ENCODE assay signal across 8 mouse cellular contexts in genomic region chr19:32211293-32211585, GRCm38 (mm10).
A peak's percentile ranks its signal among the peaks of the same experiment; 100 is the strongest.
DNase-seq lines count a peak whose midpoint lies in the region; ATAC-seq and TF ChIP-seq lines count a peak whose summit lies in the region.

No protein-coding gene starts in this region.

- no peaks in the 10 kb centered on the region for H3K9me3 ChIP-seq in heart, postnatal 0 days (replicated peaks; ENCODE audit: control insufficient read depth, low read length)
- no peaks in the 10 kb centered on the region for H3K9me3 ChIP-seq in ES-E14 (ENCODE audit: control insufficient read depth, insufficient read depth, low read depth, low read length)
- H3K9me3 ChIP-seq in forebrain, embryonic 14.5 days (replicated peaks; ENCODE audit: control insufficient read depth, low read length) = no peaks in the 10 kb centered on the region
- H3K9me3 ChIP-seq in liver, embryonic 16.5 days (replicated peaks; ENCODE audit: control insufficient read depth, low read length) = no peaks in the 10 kb centered on the region

- no peak for TF ChIP-seq EP300 in heart, postnatal 0 days (IDR thresholded peaks at IDR 0.05; ENCODE audit: low read depth)

- peak overlapping the region; percentile 65 for H3K4me2 ChIP-seq in heart, postnatal 0 days (ENCODE audit: low read depth, low read length)
- peak overlapping the region; percentile 48 for H3K4me2 ChIP-seq in forebrain, embryonic 14.5 days (ENCODE audit: low read length)
- peak overlapping the region; percentile 97 for H3K4me2 ChIP-seq in liver, embryonic 16.5 days (ENCODE audit: low read depth, low read length)

- H3K27ac ChIP-seq in heart, postnatal 0 days (ENCODE audit: low read depth) = peak overlapping the region; percentile 91
- H3K27ac ChIP-seq in ES-E14 (ENCODE audit: insufficient read depth, low read depth, low read length, poor library complexity, severe bottlenecking) = peak overlapping the region; percentile 34
- H3K27ac ChIP-seq in forebrain, embryonic 14.5 days (ENCODE audit: low read depth, low read length) = no peak overlapping the region
- peak overlapping the region; percentile 83 for H3K27ac ChIP-seq in liver, embryonic 16.5 days (ENCODE audit: low read length)

- no peak for TF ChIP-seq CTCF in heart, postnatal 0 days (IDR thresholded peaks at IDR 0.05; ENCODE audit: low read depth)

- in situ Hi-C loops in ES-E14 (cut with MboI; ENCODE audit: low sequenced_read_pairs in 2 of 2, unreplicated experiment in 2 of 2) = no loop called here

- peak overlapping the region; percentile 81; the same call in 1 of the 2 replicates for H3K9ac ChIP-seq in heart, postnatal 0 days (replicated peaks; ENCODE audit: low read depth, low read length)
- H3K9ac ChIP-seq in ES-E14 (ENCODE audit: insufficient read depth, low read depth, low read length, poor library complexity, severe bottlenecking) = peak overlapping the region; percentile 27
- no peak overlapping the region for H3K9ac ChIP-seq in forebrain, embryonic 14.5 days (ENCODE audit: low read length)
- peak overlapping the region; percentile 76 for H3K9ac ChIP-seq in liver, embryonic 16.5 days (ENCODE audit: low read depth, low read length)

- no peaks in the 10 kb centered on the region for H3K27me3 ChIP-seq in heart, postnatal 0 days (ENCODE audit: control insufficient read depth, insufficient read depth, low read length)
- H3K27me3 ChIP-seq in forebrain, embryonic 14.5 days (replicated peaks; ENCODE audit: control insufficient read depth, insufficient read depth, low read length) = no peaks in the 10 kb centered on the region
- no peaks in the 10 kb centered on the region for H3K27me3 ChIP-seq in liver, embryonic 16.5 days (ENCODE audit: control insufficient read depth, insufficient read depth, low read depth, low read length)

- H3K36me3 ChIP-seq in heart, postnatal 0 days (replicated peaks; ENCODE audit: control insufficient read depth, insufficient read depth, low read length) = no peaks in the 10 kb centered on the region
- no peaks in the 10 kb centered on the region for H3K36me3 ChIP-seq in ES-E14 (ENCODE audit: control insufficient read depth, insufficient read depth, low read length, poor library complexity, severe bottlenecking)
- H3K36me3 ChIP-seq in forebrain, embryonic 14.5 days (ENCODE audit: control insufficient read depth, insufficient read depth, low read length) = no peaks in the 10 kb centered on the region
- no peaks in the 10 kb centered on the region for H3K36me3 ChIP-seq in liver, embryonic 16.5 days (ENCODE audit: control insufficient read depth, insufficient read depth)

- H3K4me1 ChIP-seq in heart, postnatal 0 days (ENCODE audit: control insufficient read depth, insufficient read depth) = peaks cover 23% of the 10 kb centered on the region
- H3K4me1 ChIP-seq in ES-E14 (ENCODE audit: control insufficient read depth in 2 of 2, insufficient read depth in 2 of 2, low read length in 2 of 2, poor library complexity in 1 of 2) = peaks cover 0 to 2% of the 10 kb centered on the region in 2 experiments; a peak in 1 of 4 replicates
- H3K4me1 ChIP-seq in forebrain, embryonic 14.5 days (ENCODE audit: control insufficient read depth, insufficient read depth, low read length) = peaks cover 5% of the 10 kb centered on the region; the same call in 1 of the 2 replicates
- peaks cover 26% of the 10 kb centered on the region for H3K4me1 ChIP-seq in liver, embryonic 16.5 days (ENCODE audit: control insufficient read depth, low read depth, low read length)

- peak; percentile 10; the same call in 1 of the 2 replicates for ATAC-seq in heart, postnatal 0 days (ENCODE audit: insufficient read depth, low read depth)
- no peak for ATAC-seq in forebrain, embryonic 14.5 days
- ATAC-seq in liver, embryonic 16.5 days (ENCODE audit: low read depth) = peak; percentile 17; the same call in 1 of the 2 replicates
- no peak for ATAC-seq in activated CD4-positive, CD25-positive, alpha-beta regulatory T cell, adult 4 months

- peak overlapping the region; percentile 57 for H3K4me3 ChIP-seq in heart, postnatal 0 days (ENCODE audit: low read depth, low read length)
- peak overlapping the region in 1 of 2 experiments; percentile 80; a peak in 3 of 4 replicates for H3K4me3 ChIP-seq in ES-E14 (ENCODE audit: insufficient read depth in 1 of 2, low read depth in 1 of 2, low read length in 2 of 2, poor library complexity in 1 of 2, severe bottlenecking in 1 of 2)
- H3K4me3 ChIP-seq in forebrain, embryonic 14.5 days (ENCODE audit: low read depth, low read length) = 0 out of 2 replicates have a peak overlapping the region, but pooled peaks have one; percentile 10
- peak overlapping the region; percentile 70 for H3K4me3 ChIP-seq in liver, embryonic 16.5 days (ENCODE audit: low read depth, low read length)

- no peak for DNase-seq in heart, postnatal 0 days (ENCODE audit: low spot score)
- no peak for DNase-seq in heart, adult 11 months
- no peak for DNase-seq in ES-E14 (ENCODE audit: low read depth, low spot score)
- no peak for DNase-seq in forebrain, embryonic 14.5 days (ENCODE audit: low spot score)
- DNase-seq in layer of hippocampus, adult 18-20 months (ENCODE audit: low spot score in 2 of 2) = no peak
- no peak for DNase-seq in spleen, adult 18-20 months

TF ChIP-seq in ES-E14, 5 proteins besides CTCF, POLR2A, EP300 and RAD21:
- TF ChIP-seq ZC3H11A (IDR thresholded peaks at IDR 0.05; ENCODE audit: borderline replicate concordance, low read depth, low read length) (no peak), CHD2 (IDR thresholded peaks at IDR 0.05; ENCODE audit: low read depth, low read length) (no peak), MAFK (IDR thresholded peaks at IDR 0.05; ENCODE audit: insufficient read depth, low read depth, low read length) (no peak), ZNF384 (IDR thresholded peaks at IDR 0.05; ENCODE audit: low read depth, low read length) (no peak), HCFC1 (IDR thresholded peaks at IDR 0.05; ENCODE audit: borderline replicate concordance, insufficient read depth, low read length) (no peak)

Comparison
In these comparisons a context has a peak if more than half of its experiments do, and no peak if none do; other contexts are left out.
1. ATAC-seq: peak in heart, postnatal 0 days (single experiment) and liver, embryonic 16.5 days (single experiment); none in forebrain, embryonic 14.5 days (single experiment) and activated CD4-positive, CD25-positive, alpha-beta regulatory T cell, adult 4 months (single experiment).
2. Peak in every context shown above with its lines, with median percentiles within 50 percentile points of each other: H3K4me2 ChIP-seq.